Mouse (Mus musculus) lung, postnatal 0 days (tissue): ENCODE measurements around the gene Smc3. TPM values are rescaled to one million over a fixed set of nuclear protein-coding genes. Genes with fewer than 3 reads are reported as not detected.

Experiments used
- ATAC-seq: fragments of 200-750 bp; cut with Nextera tagmentation; 2 replicates; pipeline ENCODE4 v1.8.0; 2017; ENCODE audit warnings: moderate library complexity
- DNase-seq: peaks from one replicate; pipeline ENCODE4 v3.0.0-alpha.2; 2016; ENCODE audit warnings: low spot score
- H3K27ac ChIP-seq: fragments of 300-500 bp; sonication (generic); 2 replicates; pipeline ENCODE4 v1.5.1; 2014; ENCODE audit warnings: antibody characterized with exemption, mild to moderate bottlenecking, low read length, mixed read lengths
- H3K27me3 ChIP-seq: fragments of 300-500 bp; sonication (generic); replicated peaks from 2 replicates; pipeline ENCODE4 v1.6.1; 2014; ENCODE audit warnings: low read length, mixed read lengths; ENCODE audit not compliant: insufficient read depth
- H3K36me3 ChIP-seq: fragments of 300-500 bp; sonication (generic); 2 replicates; pipeline ENCODE4 v1.6.1; 2014; ENCODE audit warnings: low read length, mixed read lengths; ENCODE audit not compliant: insufficient read depth
- H3K4me1 ChIP-seq: fragments of 300-500 bp; sonication (generic); 2 replicates; pipeline ENCODE4 v1.6.1; 2014; ENCODE audit warnings: antibody characterized with exemption, low read depth, low read length, mixed read lengths; ENCODE audit not compliant: insufficient read depth
- H3K4me2 ChIP-seq: fragments of 300-500 bp; sonication (generic); replicated peaks from 2 replicates; pipeline ENCODE4 v1.6.1; 2014; ENCODE audit warnings: low read depth, mild to moderate bottlenecking, low read length, moderate library complexity, mixed read lengths
- H3K4me3 ChIP-seq: fragments of 300-500 bp; sonication (generic); 2 replicates; pipeline ENCODE4 v1.5.1; 2014; ENCODE audit warnings: low read depth, low read length
- H3K9ac ChIP-seq: fragments of 300-500 bp; sonication (generic); replicated peaks from 2 replicates; pipeline ENCODE4 v1.6.1; 2014; ENCODE audit warnings: low read depth, mild to moderate bottlenecking
- H3K9me3 ChIP-seq: fragments of 300-500 bp; sonication (generic); 2 replicates; pipeline ENCODE4 v1.6.1; 2016; ENCODE audit warnings: low read length, mixed read lengths
- CTCF ChIP-seq: IDR thresholded peaks from 2 replicates; pipeline ENCODE4 v1.5.1; 2016; ENCODE audit warnings: antibody characterized with exemption, mild to moderate bottlenecking
- EP300 ChIP-seq: IDR thresholded peaks from 2 replicates; pipeline ENCODE4 v1.6.1; 2016; ENCODE audit warnings: antibody characterized with exemption, mild to moderate bottlenecking, control low read depth
- WGBS: fragments of 180-500 bp; shearing (Covaris S2); extraction: QIAGEN DNeasy Blood & Tissue Kit; methylation state at CpG from one replicate; pipeline ENCODE4 v1.1.7; 2014; 5-methylcytosine and 5-hydroxymethylcytosine counted together
- polyA plus RNA-seq: library from polyadenylated mRNA; unstranded; fragments of >200 nt; fragmentation: Nextera tagmentation; extraction: Ambion mirVana; gene quantifications from 2 replicates; pipeline ENCODE4 v1.2.1, GENCODE M21; 2015

The Smc3 gene
- polyA plus RNA-seq, 1 experiment from 2014 or later: 32.8 TPM

DNA sequence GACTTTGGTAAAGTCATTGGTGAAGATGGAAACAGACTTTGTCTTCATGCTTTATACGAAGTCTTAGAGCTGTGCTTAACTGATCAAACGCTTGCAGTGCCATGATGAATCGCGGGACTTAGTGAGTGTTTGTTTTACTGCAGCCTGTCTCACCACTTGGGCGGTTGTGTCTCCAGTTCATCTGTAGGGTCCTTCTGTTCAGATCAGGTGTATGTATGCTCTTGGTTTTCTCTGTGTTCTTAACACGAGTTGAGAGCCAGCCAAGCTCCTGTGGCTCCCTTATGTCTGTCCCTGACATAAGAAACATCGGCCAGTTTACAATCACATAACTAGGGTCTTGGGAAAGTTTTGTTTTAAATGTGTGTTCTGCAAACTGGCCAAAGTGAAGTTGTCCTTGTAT lies 79.8 kb downstream of the Smc3 start:
- no peak overlapping the region for H3K4me2 ChIP-seq
- peaks cover 75% of the 10 kb centered on the region for H3K27me3 ChIP-seq
- no peak for ATAC-seq
- no peaks in the 10 kb centered on the region for H3K36me3 ChIP-seq
- TF ChIP-seq EP300: no peak
- TF ChIP-seq CTCF: no peak
- WGBS: 46% methylated on average over 7 of the region's 7 CpGs
- H3K4me3 ChIP-seq: no peak overlapping the region
- H3K4me1 ChIP-seq: peaks cover 6% of the 10 kb centered on the region; the same call in 1 of the 2 replicates
- DNase-seq: no peak
- H3K9ac ChIP-seq: no peak overlapping the region
- no peak overlapping the region for H3K27ac ChIP-seq
- H3K9me3 ChIP-seq: no peaks in the 10 kb centered on the region

DNA sequence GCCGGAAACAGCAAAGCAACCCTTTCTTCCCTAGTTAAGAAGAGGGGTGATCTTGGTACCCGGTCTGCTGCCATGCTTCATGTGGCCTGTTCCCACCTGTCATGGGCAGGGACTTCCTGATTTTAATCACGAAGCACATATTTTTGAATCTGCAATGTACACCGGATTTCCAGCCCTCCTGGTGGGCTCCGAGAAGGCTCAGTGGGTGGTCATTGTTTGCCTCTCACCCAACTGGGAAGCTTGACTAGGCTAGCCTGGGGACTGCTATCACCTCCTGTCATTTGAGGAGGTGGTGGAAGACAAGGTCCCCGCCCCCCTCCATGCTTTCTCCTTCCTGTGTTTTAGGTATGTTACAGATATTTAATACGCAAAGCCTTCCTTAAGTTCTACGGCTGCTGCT lies 82.2 kb downstream of the Smc3 start:
- H3K4me3 ChIP-seq: no peak overlapping the region
- no peak for ATAC-seq
- H3K27me3 ChIP-seq: peaks cover 54% of the 10 kb centered on the region
- H3K4me2 ChIP-seq: no peak overlapping the region
- no peaks in the 10 kb centered on the region for H3K36me3 ChIP-seq
- DNase-seq: no peak
- TF ChIP-seq CTCF: no peak
- no peak for TF ChIP-seq EP300
- no peak overlapping the region for H3K27ac ChIP-seq
- no peaks in the 10 kb centered on the region for H3K9me3 ChIP-seq
- 0 out of 2 replicates have a peak, but pooled peaks cover under 1% of the 10 kb centered on the region for H3K4me1 ChIP-seq
- 17% methylated on average over 8 of the region's 8 CpGs for WGBS
- H3K9ac ChIP-seq: no peak overlapping the region

DNA sequence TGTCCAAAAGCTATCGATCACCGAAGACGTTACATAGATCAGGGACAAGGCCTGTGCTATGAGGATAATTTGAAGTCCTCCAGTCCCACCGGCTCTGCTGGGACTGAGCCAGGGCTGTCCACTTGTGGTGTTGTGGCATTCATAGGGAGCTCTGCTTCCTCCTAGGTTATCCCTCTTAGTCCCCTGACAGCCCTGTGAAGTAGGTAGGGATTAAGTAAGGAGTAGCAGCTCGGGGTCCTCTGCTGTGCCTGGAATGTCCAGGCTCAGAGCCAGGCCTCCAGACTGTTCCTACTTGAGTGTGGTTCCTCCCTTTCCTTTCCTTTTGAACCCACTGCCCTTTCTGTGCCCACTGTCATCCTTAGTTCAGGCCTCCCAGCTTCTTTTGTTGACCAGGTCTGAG lies 87.4 kb downstream of the Smc3 start:
- Histone ChIP-seq H3K9me3 (no peaks in the 10 kb centered on the region), H3K36me3 (no peaks in the 10 kb centered on the region), H3K4me1 (no peaks in the 10 kb centered on the region), H3K4me2 (no peak overlapping the region), H3K9ac (no peak overlapping the region), H3K27ac (no peak overlapping the region), H3K27me3 (peaks cover 19% of the 10 kb centered on the region), H3K4me3 (no peak overlapping the region)
- ATAC-seq (no peak; the same call in 1 of the 2 replicates), DNase-seq (no peak)
- 65% methylated on average over 5 of the region's 5 CpGs for WGBS
- TF ChIP-seq CTCF (no peak), EP300 (no peak)

DNA sequence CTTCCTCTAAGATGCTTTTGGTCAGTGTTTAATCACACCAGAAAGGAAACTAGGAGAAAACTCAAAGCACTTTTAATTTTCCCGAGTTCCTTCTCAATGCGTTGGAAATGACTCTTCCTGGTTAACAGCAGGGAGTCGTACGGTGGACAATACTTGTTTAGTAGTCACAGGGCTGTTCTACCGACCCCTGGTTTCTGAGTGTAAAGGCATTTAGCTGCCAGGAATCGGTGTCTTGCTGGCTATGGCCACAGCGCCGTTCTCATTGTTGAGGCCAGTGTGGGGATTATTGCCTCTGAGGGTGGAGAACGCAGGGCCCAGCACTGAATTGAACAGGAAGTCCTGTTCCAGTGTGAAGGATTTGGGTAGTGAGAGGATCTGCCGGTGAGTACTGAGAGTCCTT lies 90.6 kb downstream of the Smc3 start:
- ATAC-seq: no peak
- no peak overlapping the region for H3K9ac ChIP-seq
- no peaks in the 10 kb centered on the region for H3K36me3 ChIP-seq
- no peaks in the 10 kb centered on the region for H3K27me3 ChIP-seq
- no peak overlapping the region for H3K27ac ChIP-seq
- no peak for DNase-seq
- H3K4me3 ChIP-seq: no peak overlapping the region
- H3K9me3 ChIP-seq: no peaks in the 10 kb centered on the region
- no peak overlapping the region for H3K4me2 ChIP-seq
- WGBS: 77% methylated on average over 10 of the region's 10 CpGs
- no peak for TF ChIP-seq EP300
- no peak for TF ChIP-seq CTCF
- no peaks in the 10 kb centered on the region for H3K4me1 ChIP-seq

DNA sequence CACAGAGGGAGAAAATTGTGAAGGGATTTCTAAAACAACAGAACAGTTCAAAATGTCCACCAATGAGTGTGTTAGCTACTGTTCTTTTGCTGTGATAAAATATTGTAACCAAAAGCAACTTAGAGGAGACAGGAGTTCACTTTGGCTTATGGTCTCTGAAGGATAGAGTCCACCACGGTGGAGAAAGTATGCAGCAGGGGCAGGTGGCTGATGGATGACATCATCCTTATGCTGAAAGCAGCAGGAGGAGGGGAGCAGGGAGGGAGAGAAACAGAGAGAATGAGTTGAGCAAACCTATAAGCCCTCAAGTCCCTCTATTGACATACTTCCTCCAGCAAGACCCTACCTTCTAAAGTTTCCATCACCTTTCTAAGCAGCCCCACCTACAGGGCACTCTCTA lies 93.8 kb downstream of the Smc3 start:
- no peak overlapping the region for H3K4me2 ChIP-seq
- no peak for ATAC-seq
- H3K27me3 ChIP-seq: no peaks in the 10 kb centered on the region
- H3K27ac ChIP-seq: no peak overlapping the region
- TF ChIP-seq EP300: no peak
- TF ChIP-seq CTCF: no peak
- no peaks in the 10 kb centered on the region for H3K36me3 ChIP-seq
- H3K4me1 ChIP-seq: no peaks in the 10 kb centered on the region
- no peak for DNase-seq
- 10% methylated on average over 1 of the region's 1 CpGs for WGBS
- H3K4me3 ChIP-seq: no peak overlapping the region
- no peak overlapping the region for H3K9ac ChIP-seq
- H3K9me3 ChIP-seq: no peaks in the 10 kb centered on the region

Other genes with a start within 250 kb of the Smc3 start
- 2.2 TPM in 1 of 2 replicates, not detected in the other for gene Gm10197, start 228.6 kb upstream of the Smc3 start, polyA plus RNA-seq
- 35.8 and 40.0 TPM in 2 replicates for gene Smndc1, start 209.8 kb upstream of the Smc3 start, polyA plus RNA-seq
- gene Dusp5, start 71.3 kb upstream of the Smc3 start, polyA plus RNA-seq: 10.6 and 10.9 TPM in 2 replicates
- gene Nutf2-ps1, start 11.3 kb upstream of the Smc3 start, polyA plus RNA-seq: 121 and 134 TPM in 2 replicates
- 0.51 and 0.58 TPM in 2 replicates for gene Rbm20, start 76.9 kb downstream of the Smc3 start, polyA plus RNA-seq